Mouse (Mus musculus) gastrocnemius, adult 18-20 months (tissue): ENCODE measurements around the gene Lrp2. TPM values are rescaled to one million over a fixed set of nuclear protein-coding genes. Genes with fewer than 3 reads are reported as not detected.
"Not testable (repeated sequence)": the region's sequence is repeated elsewhere in the genome, so short reads cannot be mapped to it uniquely, and the experiment has no call there.

ENCODE experiments used
- DNase-seq: peaks from one replicate; pipeline ENCODE4 v3.0.0; 2021; ENCODE audit warnings: low spot score
- total RNA-seq, 2 experiments: library from RNA; stranded (reverse); gene quantifications; 2 replicates each; pipeline ENCODE4 v1.2.3; 2021

Gene Lrp2
- total RNA-seq, 2 experiments from 2014 or later = 0.30 TPM; not detected in 1

- DNase-seq = no peak
Observed at GRCm38 (mm10) chr2:69584117-69584933, 1.5 kb downstream of the Lrp2 start.

- DNase-seq = no peak
Observed at GRCm38 (mm10) chr2:69582861-69583260, 3.0 kb downstream of the Lrp2 start.

GRCm38 (mm10) chr2:69582068-69582467 is 3.8 kb downstream of the Lrp2 start:
- not testable (repeated sequence) for DNase-seq

- DNase-seq = no peak
Observed at GRCm38 (mm10) chr2:69580091-69580490, 5.8 kb downstream of the Lrp2 start.

- DNase-seq = no peak
Observed at GRCm38 (mm10) chr2:69578206-69578605, 7.7 kb downstream of the Lrp2 start.

- no peak for DNase-seq
Observed at GRCm38 (mm10) chr2:69576531-69576930, 9.3 kb downstream of the Lrp2 start.

- DNase-seq = no peak
Observed at GRCm38 (mm10) chr2:69574934-69575333, 10.9 kb downstream of the Lrp2 start.

GRCm38 (mm10) chr2:69574261-69574660 is 11.6 kb downstream of the Lrp2 start:
- no peak for DNase-seq

GRCm38 (mm10) chr2:69573733-69574054 is 12.2 kb downstream of the Lrp2 start:
- DNase-seq = no peak

- no peak for DNase-seq
Observed at GRCm38 (mm10) chr2:69573038-69573732, 12.7 kb downstream of the Lrp2 start.

GRCm38 (mm10) chr2:69570556-69570955 is 15.3 kb downstream of the Lrp2 start:
- DNase-seq = no peak

GRCm38 (mm10) chr2:69566281-69566680 is 19.6 kb downstream of the Lrp2 start:
- no peak for DNase-seq

- no peak for DNase-seq
Observed at GRCm38 (mm10) chr2:69563492-69563891, 22.4 kb downstream of the Lrp2 start.

GRCm38 (mm10) chr2:69562761-69563160 is 23.1 kb downstream of the Lrp2 start:
- DNase-seq = no peak

GRCm38 (mm10) chr2:69560221-69560620 is 25.6 kb downstream of the Lrp2 start:
- no peak for DNase-seq

- no peak for DNase-seq
Observed at GRCm38 (mm10) chr2:69559380-69559779, 26.5 kb downstream of the Lrp2 start.

- no peak for DNase-seq
Observed at GRCm38 (mm10) chr2:69556686-69557085, 29.2 kb downstream of the Lrp2 start.

- no peak for DNase-seq
Observed at GRCm38 (mm10) chr2:69551639-69552038, 34.2 kb downstream of the Lrp2 start.

- DNase-seq = no peak
Observed at GRCm38 (mm10) chr2:69546823-69547222, 39.0 kb downstream of the Lrp2 start.

- DNase-seq = no peak
Observed at GRCm38 (mm10) chr2:69536018-69536417, 49.8 kb downstream of the Lrp2 start.

- DNase-seq = no peak
Observed at GRCm38 (mm10) chr2:69531528-69532055, 54.3 kb downstream of the Lrp2 start.

GRCm38 (mm10) chr2:69530691-69531527 is 55.0 kb downstream of the Lrp2 start:
- no peak for DNase-seq
